Mouse (Mus musculus) sigmoid colon, adult 10 weeks (tissue): ENCODE data around the gene Wdr76. TPM values are rescaled to one million over a fixed set of nuclear protein-coding genes. Genes with fewer than 3 reads are reported as not detected.

Source experiments
- polyA plus RNA-seq: library from polyadenylated mRNA; stranded (reverse); fragments of 350-450 nt; fragmentation: Illumina TruSeq; extraction: RNeasy Lipid Tissue Mini Kit (QIAGEN cat#74804); gene quantifications from one replicate; pipeline ENCODE4 v1.2.3, GENCODE M21; 2014; ENCODE audit warnings: low read depth, low replicate concordance

Gene Wdr76
- polyA plus RNA-seq, result 17.8 TPM

DNA sequence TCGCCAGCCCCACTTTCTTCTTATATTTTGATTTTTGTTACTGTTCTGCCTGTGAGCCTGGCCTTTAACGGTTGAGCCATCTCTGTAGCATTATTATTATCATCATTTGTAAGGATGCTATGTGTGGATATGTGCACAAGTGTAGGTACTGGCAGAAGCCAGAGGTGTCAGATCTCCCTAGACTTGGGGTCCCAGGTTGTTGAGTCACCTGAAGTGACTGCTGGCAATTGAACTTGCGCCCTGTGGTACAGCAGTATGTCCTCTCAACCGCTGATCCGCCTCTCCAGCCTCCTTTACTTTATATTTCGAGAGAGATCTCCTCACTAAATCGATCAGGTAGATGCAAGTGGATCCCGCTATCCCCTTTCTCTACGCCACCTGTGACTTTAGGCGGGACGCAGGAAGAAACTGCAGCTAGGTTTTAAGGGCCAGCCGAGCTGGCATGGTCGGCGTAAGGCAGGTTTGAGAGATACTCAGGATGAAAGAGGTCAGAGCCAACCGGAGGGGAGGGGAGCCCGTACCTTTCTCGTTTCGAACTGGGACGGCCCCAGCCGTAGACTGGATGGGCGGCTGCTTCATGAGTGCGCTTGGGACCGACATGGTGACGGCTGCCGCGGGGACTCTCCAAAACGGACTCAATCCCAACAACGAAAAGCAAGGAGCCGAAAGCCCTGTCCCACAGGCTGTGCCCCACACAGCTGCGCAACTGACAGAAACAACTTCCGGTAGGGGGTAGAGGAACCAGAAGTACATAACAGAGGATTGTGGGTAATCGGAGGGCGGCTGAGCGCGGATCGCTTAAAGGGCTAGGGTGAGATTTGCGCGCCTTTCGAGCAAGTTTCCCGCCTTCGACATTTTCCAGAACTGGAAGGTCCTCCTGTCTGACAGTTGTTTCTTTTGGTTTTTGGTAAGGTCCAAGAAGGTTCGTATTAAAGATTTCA, at the start of gene Wdr76, which contains the start of gene Mfap1a:
TSS of gene Wdr76 (plus strand) at position 782 of the 941 bp plus-strand sequence.
TSS of gene Mfap1a (minus strand) at position 724 of the 941 bp plus-strand sequence.

DNA sequence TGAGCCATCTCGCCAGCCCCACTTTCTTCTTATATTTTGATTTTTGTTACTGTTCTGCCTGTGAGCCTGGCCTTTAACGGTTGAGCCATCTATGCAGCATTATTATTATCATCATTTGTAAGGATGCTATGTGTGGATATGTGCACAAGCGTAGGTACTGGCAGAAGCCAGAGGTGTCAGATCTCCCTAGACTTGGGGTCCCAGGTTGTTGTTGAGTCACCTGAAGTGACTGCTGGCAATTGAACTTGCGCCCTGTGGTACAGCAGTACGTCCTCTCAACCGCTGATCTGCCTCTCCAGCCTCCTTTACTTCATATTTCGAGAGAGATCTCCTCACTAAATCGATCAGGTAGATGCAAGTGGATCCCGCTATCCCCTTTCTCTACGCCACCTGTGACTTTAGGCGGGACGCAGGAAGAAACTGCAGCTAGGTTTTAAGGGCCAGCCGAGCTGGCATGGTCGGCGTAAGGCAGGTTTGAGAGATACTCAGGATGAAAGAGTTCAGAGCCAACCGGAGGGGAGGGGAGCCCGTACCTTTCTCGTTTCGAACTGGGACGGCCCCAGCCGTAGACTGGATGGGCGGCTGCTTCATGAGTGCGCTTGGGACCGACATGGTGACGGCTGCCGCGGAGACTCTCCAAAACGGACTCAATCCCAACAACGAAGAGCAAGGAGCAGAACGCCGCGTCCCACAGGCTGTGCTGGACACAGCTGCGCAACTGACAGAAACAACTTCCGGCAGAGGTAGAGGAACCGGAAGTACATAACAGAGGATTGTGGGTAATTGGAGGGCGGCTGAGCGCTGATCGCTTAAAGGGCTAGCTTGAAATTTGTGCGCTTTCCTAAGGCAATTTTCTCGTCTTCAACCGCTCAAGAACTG, 33.0 kb upstream of the Wdr76 start, which contains the start of gene Mfap1b:
TSS of gene Mfap1b (minus strand) at position 767 of the 879 bp plus-strand sequence.

Other genes starting within 250 kb of the Wdr76 start
- gene Trp53bp1, start 235.3 kb upstream of the Wdr76 start, polyA plus RNA-seq, result 15.0 TPM
- gene Map1a, start 217.1 kb upstream of the Wdr76 start, polyA plus RNA-seq, result 0.88 TPM
- 34.6 TPM for gene Ppip5k1, start 151.3 kb upstream of the Wdr76 start, polyA plus RNA-seq
- gene Ckmt1, start 149.0 kb upstream of the Wdr76 start, polyA plus RNA-seq, result 524 TPM
- not detected for gene Strc, start 119.6 kb upstream of the Wdr76 start, polyA plus RNA-seq
- gene Pdia3, start 92.9 kb upstream of the Wdr76 start, polyA plus RNA-seq, result 1,508 TPM
- 2.7 TPM for gene Catsper2, start 92.9 kb upstream of the Wdr76 start, polyA plus RNA-seq
- gene Ell3, start 62.4 kb upstream of the Wdr76 start, polyA plus RNA-seq, result 13.1 TPM
- gene Serf2, start 57.5 kb upstream of the Wdr76 start, polyA plus RNA-seq, result 102 TPM
- 47.8 TPM for gene Hypk, start 53.4 kb upstream of the Wdr76 start, polyA plus RNA-seq
- gene Serinc4, start 49.9 kb upstream of the Wdr76 start, polyA plus RNA-seq, result 0.22 TPM
- gene Mfap1b, start 32.7 kb upstream of the Wdr76 start, polyA plus RNA-seq, result 42.7 TPM
- 75.9 TPM for gene Mfap1a, start 58 bp upstream of the Wdr76 start, polyA plus RNA-seq